Mouse (Mus musculus): Measurements from ENCODE around the gene Ldlrad3. TPM values are rescaled to one million over a fixed set of nuclear protein-coding genes. Genes with fewer than 3 reads are reported as not detected.

The Ldlrad3 gene
- polyA plus RNA-seq, 1 experiment from 2014 or later, result 30.7 TPM

DNA sequence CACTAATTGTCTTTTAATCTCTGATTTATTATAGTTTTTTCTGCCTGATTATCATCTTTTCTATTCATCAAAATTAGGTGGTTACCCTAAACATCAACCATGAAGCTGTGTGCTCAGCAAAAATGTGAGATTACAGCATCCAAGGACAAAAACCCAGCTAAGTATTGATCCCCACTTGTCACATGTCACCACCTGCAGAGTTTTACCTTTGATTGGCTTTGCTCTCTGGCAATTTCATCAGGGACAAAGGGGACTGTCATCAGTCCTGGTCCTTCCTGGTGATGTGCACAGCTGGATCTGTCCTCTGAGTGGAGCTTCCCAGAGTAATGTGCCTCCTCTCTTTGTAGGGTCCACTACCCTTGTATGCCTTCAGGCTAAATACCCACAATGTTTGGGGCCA, 17.3 kb upstream of the Ldlrad3 start:
- Histone ChIP-seq H3K27me3 (replicated peaks) (no peaks in the 10 kb centered on the region), H3K4me1 (peaks cover 27% of the 10 kb centered on the region), H3K36me3 (no peaks in the 10 kb centered on the region), H3K4me2 (no peak overlapping the region), H3K9ac (replicated peaks) (no peak overlapping the region), H3K27ac (replicated peaks) (no peak overlapping the region), H3K4me3 (replicated peaks) (no peak overlapping the region), H3K9me3 (replicated peaks) (no peaks in the 10 kb centered on the region)
- ATAC-seq (ENCODE audit: low FRiP score), result no peak

DNA sequence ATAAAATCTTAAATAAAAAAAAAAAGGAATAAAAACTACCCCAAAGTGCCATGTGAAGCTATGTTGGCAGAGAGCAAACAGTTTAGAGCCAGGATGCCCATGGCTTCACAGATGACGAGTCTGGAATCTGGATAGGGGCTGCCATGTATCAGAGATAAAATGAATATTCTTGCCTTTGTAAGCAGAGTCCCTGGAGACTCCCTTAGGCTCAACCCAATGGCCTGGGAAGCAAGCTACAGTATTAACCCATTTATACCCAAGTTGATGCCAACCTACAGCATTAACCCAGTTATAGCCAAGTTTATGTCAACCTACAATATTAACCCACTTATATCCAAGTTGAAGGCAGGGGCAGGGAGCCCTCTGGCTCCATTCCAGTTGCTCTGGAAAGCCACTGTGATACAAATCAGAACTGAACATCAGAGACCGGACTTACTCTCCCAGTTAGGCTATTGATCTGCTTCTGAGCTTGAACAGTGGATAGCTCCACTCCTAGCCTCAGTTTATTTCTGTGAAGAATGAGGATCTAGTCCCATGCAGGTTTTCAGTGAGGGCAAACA, 16.1 kb upstream of the Ldlrad3 start:
- Histone ChIP-seq H3K9ac (replicated peaks) (no peak overlapping the region), H3K9me3 (replicated peaks) (no peaks in the 10 kb centered on the region), H3K4me1 (peaks cover 27% of the 10 kb centered on the region), H3K36me3 (no peaks in the 10 kb centered on the region), H3K4me2 (no peak overlapping the region), H3K27ac (replicated peaks) (no peak overlapping the region), H3K4me3 (replicated peaks) (no peak overlapping the region), H3K27me3 (replicated peaks) (no peaks in the 10 kb centered on the region)
- ATAC-seq (ENCODE audit: low FRiP score), result no peak
- WGBS, result 50% methylated on average over 2 of the region's 2 CpGs

GRCm38 (mm10) chr2:102201198-102201948, 15.2 kb upstream of the Ldlrad3 start:
- WGBS, result 67% methylated on average over 11 of the region's 14 CpGs
- 0 out of 2 replicates have a peak, but pooled peaks have one; percentile 13 for ATAC-seq (ENCODE audit: low FRiP score)
- no peak overlapping the region for H3K9ac ChIP-seq (replicated peaks)

GRCm38 (mm10) chr2:102197332-102197731, 11.1 kb upstream of the Ldlrad3 start:
- 83% methylated on average over 1 of the region's 1 CpGs for WGBS

More at GRCm38 (mm10) chr2:102201198-102201948, 15.2 kb upstream of the Ldlrad3 start:
- Histone ChIP-seq H3K4me2 (no peak overlapping the region), H3K27me3 (replicated peaks) (no peaks in the 10 kb centered on the region), H3K27ac (replicated peaks) (no peak overlapping the region), H3K4me3 (replicated peaks) (no peak overlapping the region), H3K36me3 (no peaks in the 10 kb centered on the region), H3K4me1 (peaks cover 26% of the 10 kb centered on the region), H3K9me3 (replicated peaks) (no peaks in the 10 kb centered on the region)

GRCm38 (mm10) chr2:102196709-102197108, 10.5 kb upstream of the Ldlrad3 start:
- Histone ChIP-seq H3K4me1 (peaks cover 3% of the 10 kb centered on the region), H3K4me2 (no peak overlapping the region), H3K9me3 (replicated peaks) (no peaks in the 10 kb centered on the region), H3K36me3 (no peaks in the 10 kb centered on the region), H3K4me3 (replicated peaks) (no peak overlapping the region), H3K27me3 (replicated peaks) (no peaks in the 10 kb centered on the region), H3K9ac (replicated peaks) (no peak overlapping the region), H3K27ac (replicated peaks) (no peak overlapping the region)
- no peak for ATAC-seq (ENCODE audit: low FRiP score)
- WGBS, result 43% methylated on average over 8 of the region's 8 CpGs

More at GRCm38 (mm10) chr2:102197332-102197731, 11.1 kb upstream of the Ldlrad3 start:
- ATAC-seq (ENCODE audit: low FRiP score), result no peak
- Histone ChIP-seq H3K9ac (replicated peaks) (no peak overlapping the region), H3K4me3 (replicated peaks) (no peak overlapping the region), H3K27ac (replicated peaks) (no peak overlapping the region), H3K4me1 (peaks cover 9% of the 10 kb centered on the region), H3K27me3 (replicated peaks) (no peaks in the 10 kb centered on the region), H3K36me3 (no peaks in the 10 kb centered on the region), H3K9me3 (replicated peaks) (no peaks in the 10 kb centered on the region), H3K4me2 (no peak overlapping the region)

DNA sequence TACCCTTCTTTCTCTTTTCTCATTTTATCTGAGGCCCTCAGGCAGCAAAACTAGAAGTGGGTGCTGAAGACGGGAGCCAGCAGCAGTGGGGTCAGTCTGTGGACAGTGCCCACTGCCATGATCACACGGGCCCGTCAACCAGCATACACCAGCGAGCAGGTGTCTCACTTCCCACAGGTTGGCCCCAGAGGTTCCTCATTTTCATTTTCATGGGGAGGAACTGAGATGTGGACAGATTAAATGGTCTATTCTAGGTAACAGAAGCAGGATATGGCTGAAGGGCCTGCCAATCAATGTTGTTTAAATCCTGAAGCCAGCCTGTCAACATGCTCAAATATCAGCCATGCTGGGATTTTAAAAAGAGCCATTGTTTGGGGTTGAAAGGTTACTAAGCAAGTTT, 9.3 kb upstream of the Ldlrad3 start:
- H3K9me3 ChIP-seq (replicated peaks), result no peaks in the 10 kb centered on the region
- no peaks in the 10 kb centered on the region for H3K4me1 ChIP-seq
- no peaks in the 10 kb centered on the region for H3K27me3 ChIP-seq (replicated peaks)
- H3K4me3 ChIP-seq (replicated peaks), result no peak overlapping the region
- no peak overlapping the region for H3K27ac ChIP-seq (replicated peaks)
- no peaks in the 10 kb centered on the region for H3K36me3 ChIP-seq
- H3K4me2 ChIP-seq, result no peak overlapping the region
- 82% methylated on average over 4 of the region's 4 CpGs for WGBS
- no peak for ATAC-seq (ENCODE audit: low FRiP score)
- H3K9ac ChIP-seq (replicated peaks), result no peak overlapping the region

DNA sequence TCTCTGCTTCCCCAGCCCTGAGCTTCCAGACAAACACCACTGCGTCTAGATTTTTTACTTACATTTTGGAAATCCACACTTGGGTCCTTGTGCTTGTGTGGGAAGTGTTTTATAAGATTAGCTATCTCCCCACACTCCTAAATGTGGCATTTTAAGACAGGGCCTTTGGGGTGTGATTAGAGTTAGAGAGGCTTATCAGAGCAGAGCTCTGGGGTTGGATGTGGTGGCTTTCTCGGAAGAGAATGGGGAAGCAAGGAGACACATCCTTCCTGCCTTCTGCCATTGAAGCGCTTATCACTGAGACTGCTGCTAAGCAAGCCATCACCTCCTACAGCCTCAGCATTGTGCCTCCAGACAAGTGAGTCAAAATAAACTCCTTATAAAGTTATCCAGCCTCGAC, 8.1 kb upstream of the Ldlrad3 start:
- ATAC-seq (ENCODE audit: low FRiP score), result no peak
- WGBS, result 85% methylated on average over 4 of the region's 4 CpGs

GRCm38 (mm10) chr2:102192943-102193820, 7.0 kb upstream of the Ldlrad3 start:
- no peak overlapping the region for H3K9ac ChIP-seq (replicated peaks)
- no peaks in the 10 kb centered on the region for H3K4me1 ChIP-seq
- no peaks in the 10 kb centered on the region for H3K9me3 ChIP-seq (replicated peaks)
- no peaks in the 10 kb centered on the region for H3K27me3 ChIP-seq (replicated peaks)
- H3K4me3 ChIP-seq (replicated peaks), result no peak overlapping the region
- no peak overlapping the region for H3K27ac ChIP-seq (replicated peaks)
- no peaks in the 10 kb centered on the region for H3K36me3 ChIP-seq
- no peak for ATAC-seq (ENCODE audit: low FRiP score)
- WGBS, result 93% methylated on average over 16 of the region's 16 CpGs
- H3K4me2 ChIP-seq, result no peak overlapping the region

More for the DNA sequence above, 8.1 kb upstream of the Ldlrad3 start:
- Histone ChIP-seq H3K9ac (replicated peaks) (no peak overlapping the region), H3K9me3 (replicated peaks) (no peaks in the 10 kb centered on the region), H3K4me1 (no peaks in the 10 kb centered on the region), H3K4me3 (replicated peaks) (no peak overlapping the region), H3K27ac (replicated peaks) (no peak overlapping the region), H3K36me3 (no peaks in the 10 kb centered on the region), H3K4me2 (no peak overlapping the region), H3K27me3 (replicated peaks) (no peaks in the 10 kb centered on the region)

DNA sequence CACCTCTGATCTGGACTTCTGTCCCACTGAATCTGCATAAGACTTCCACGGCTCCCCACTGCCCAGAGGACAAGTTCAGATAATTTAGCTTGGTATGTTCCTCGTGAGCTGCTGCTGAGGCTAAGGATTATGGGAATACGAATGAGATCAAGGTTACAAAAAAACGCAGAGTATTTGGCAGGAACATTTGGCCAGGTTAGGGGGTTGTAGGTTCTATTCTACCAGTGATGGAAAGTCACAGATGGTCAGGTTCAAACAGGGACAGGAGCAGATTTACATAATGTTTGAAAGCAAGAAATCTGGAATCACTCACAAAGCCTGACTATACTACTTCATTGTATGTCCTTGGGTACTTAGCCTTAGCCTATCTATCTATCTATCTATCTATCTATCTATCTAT, 5.6 kb upstream of the Ldlrad3 start:
- no peak for ATAC-seq (ENCODE audit: low FRiP score)
- no peaks in the 10 kb centered on the region for H3K36me3 ChIP-seq
- no peak overlapping the region for H3K4me2 ChIP-seq
- H3K4me3 ChIP-seq (replicated peaks), result no peak overlapping the region
- no peaks in the 10 kb centered on the region for H3K9me3 ChIP-seq (replicated peaks)
- H3K9ac ChIP-seq (replicated peaks), result no peak overlapping the region
- no peaks in the 10 kb centered on the region for H3K27me3 ChIP-seq (replicated peaks)
- peaks cover 3% of the 10 kb centered on the region for H3K4me1 ChIP-seq
- H3K27ac ChIP-seq (replicated peaks), result no peak overlapping the region
- WGBS, result 79% methylated on average over 4 of the region's 4 CpGs

DNA sequence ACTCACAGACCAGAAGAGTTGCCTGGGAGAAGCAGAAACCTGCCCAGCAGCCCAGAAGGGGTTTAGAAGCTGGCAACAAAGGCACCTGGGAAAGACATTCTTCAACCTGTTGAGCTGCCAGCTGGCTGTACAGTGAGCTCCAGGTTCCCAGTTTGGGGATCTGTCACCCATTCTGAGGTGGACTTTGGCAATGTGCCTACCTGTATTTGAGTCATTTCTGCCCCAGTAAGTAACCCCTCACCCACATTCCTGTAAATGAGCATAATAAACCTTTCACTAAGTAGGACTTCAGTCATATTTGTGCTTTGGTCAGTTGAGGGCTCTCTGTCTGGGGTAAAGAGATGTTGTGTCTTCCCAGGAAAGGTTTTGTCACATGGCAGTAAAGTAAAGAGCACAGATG, 4.8 kb upstream of the Ldlrad3 start:
- Histone ChIP-seq H3K27me3 (replicated peaks) (no peaks in the 10 kb centered on the region), H3K9ac (replicated peaks) (no peak overlapping the region)

DNA sequence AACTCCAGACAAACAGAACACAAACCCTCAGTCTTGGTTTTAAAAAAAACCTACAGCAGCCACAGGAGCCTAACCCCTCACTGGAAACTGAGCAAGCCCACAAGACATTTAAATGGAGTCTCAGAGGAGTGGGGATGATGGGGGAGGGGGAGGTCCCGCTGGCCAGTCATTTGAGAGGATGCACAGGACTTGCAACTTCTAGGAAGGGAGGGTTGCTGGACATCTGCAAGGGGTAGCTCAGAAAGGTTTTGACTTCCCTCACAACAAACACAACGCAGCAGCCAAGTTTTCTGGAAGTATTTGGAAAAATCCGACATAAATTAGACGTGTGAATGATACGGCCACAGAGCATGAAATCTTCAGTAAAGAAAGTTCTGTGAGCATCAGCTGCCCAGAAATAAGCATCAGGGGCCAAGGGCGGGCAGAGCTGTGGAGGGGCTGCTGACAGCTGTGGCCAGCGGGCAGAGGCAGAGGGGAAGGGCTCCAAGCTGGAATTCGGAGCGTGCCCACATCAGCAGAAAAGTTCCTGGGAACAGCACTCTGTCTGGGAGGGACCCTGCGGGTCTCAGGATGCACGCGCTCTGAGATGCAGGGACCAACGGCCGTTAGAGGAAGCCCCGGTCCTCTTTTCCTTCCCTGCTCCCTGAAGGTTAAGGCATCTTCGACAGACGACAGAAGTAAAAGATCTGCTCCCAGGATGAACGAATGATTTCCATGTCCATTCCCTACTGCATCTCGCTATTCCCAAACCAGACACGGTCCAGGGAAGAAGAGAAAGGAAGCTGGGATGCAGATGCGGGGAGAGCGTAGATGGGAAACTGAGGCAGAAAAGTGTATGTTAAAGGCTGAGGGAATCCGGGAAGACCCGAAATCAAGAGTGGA, 875 bp downstream of the Ldlrad3 start:
- peak; percentile 48 for ATAC-seq (ENCODE audit: low FRiP score)
- peak overlapping the region; percentile 87 for H3K4me2 ChIP-seq
- H3K9ac ChIP-seq (replicated peaks), result peak overlapping the region; percentile 84
- H3K9me3 ChIP-seq (replicated peaks), result no peaks in the 10 kb centered on the region
- no peaks in the 10 kb centered on the region for H3K27me3 ChIP-seq (replicated peaks)
- H3K4me3 ChIP-seq (replicated peaks), result peak overlapping the region; percentile 85
- 0% methylated on average over 24 of the region's 24 CpGs for WGBS
- peaks cover 29% of the 10 kb centered on the region for H3K4me1 ChIP-seq
- H3K36me3 ChIP-seq, result no peaks in the 10 kb centered on the region
- peak overlapping the region; percentile 93 for H3K27ac ChIP-seq (replicated peaks)

More for the DNA sequence above, 4.8 kb upstream of the Ldlrad3 start:
- H3K4me3 ChIP-seq (replicated peaks), result no peak overlapping the region
- H3K36me3 ChIP-seq, result no peaks in the 10 kb centered on the region
- H3K4me2 ChIP-seq, result no peak overlapping the region
- no peak for ATAC-seq (ENCODE audit: low FRiP score)
- H3K4me1 ChIP-seq, result peaks cover 8% of the 10 kb centered on the region
- H3K9me3 ChIP-seq (replicated peaks), result no peaks in the 10 kb centered on the region
- H3K27ac ChIP-seq (replicated peaks), result no peak overlapping the region

All from neural tube, embryonic 15.5 days (tissue).